Mouse (Mus musculus) ES-Bruce4 (cell line): ENCODE measurements around the gene Mllt3.

Source experiments
- CTCF ChIP-seq: IDR thresholded peaks from one replicate; pipeline ENCODE4 v1.8.1; 2011; ENCODE audit warnings: low read depth, low read length
- EP300 ChIP-seq: IDR thresholded peaks from 2 replicates; pipeline ENCODE4 v1.6.1; 2011; ENCODE audit warnings: low read depth, low read length; ENCODE audit not compliant: insufficient read depth
- POLR2A ChIP-seq: IDR thresholded peaks from one replicate; pipeline ENCODE4 v1.8.1; 2011; ENCODE audit warnings: low read length; ENCODE audit not compliant: insufficient read depth

DNA sequence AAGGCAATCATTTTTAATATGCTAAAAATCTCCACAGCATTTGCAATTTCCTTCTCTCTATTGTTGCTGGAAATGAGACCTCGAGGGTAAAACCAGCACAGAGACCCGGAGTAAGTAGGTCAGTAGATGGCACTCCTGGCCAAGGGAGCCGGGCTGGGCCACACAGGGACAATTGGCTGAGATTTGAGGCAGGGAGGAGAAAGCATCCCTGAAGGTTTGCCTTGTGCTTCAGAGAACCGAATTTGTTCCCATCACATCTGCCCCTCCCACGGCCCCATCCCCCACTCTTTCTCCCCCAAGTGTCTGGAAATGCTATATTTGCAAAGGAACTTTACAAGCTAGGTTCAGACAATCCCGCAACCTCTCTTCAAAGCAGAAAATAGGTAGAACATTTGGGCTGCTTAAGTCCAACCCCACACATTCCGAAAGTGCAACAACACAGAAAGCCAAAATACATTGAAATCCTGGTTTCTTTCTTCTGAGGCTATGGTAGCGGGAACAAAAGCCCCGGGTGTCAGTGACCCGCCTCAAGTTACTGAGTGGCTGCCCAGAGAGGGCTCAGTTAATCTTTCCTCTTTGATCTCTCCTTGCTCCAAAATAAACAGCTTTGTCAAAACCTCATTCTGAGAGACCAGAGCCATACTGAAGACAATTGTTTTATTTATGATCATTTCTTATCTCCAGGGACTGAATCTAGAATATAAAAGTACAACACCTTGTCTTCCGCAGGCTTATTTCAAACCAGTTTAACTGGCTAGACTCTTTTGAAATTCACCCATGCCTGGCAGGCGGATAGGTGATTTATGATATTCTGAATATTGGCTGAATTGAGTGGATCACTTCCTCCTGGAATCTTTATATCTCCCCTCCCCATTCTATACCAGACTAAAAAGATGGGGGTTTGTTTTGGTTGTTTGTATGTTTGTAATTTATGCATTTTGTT, 247.8 kb downstream of the Mllt3 start:
- TF ChIP-seq POLR2A (no peak), CTCF (peak; percentile 51), EP300 (no peak)
